Mouse (Mus musculus) cerebellum, adult 8-10 months (tissue): ENCODE results near the gene Cys1.

Experiments used
- DNase-seq: peaks from one replicate; pipeline ENCODE4 v3.0.0; 2022

The Cys1 gene

DNA sequence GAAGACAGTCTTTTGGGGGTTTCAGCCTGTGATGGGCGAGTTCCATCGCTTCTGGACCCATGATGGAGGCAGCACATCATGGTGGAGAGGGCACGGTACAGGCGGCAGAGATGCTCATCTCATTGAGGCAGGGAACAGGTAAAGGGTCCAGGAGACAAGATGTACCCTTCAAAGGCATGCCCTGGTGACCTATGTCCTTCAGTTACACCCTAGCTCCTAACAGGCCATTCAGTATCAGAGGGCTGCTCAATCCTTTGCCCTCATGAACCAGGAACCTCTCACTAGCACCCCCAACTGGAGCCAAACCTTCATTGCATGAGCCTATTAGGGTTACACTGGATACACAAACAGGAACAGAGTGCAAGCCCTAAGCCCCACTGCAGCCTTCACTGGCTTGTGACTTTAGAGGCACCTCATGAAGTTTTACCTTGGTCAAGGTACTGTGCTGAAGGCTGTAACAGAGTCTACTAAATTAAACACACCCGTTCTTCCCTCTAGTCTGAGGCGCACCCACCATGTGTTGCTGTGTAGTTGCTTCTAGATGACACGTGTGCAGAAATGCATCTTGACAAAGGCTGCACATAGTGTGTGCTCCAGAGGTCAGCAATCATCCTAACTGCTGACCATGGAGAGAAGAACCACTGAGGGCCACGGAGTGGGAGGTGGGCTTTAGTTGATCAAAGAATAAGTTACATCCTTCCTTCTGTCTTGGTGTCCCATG, 16.0 kb upstream of the Cys1 start:
- DNase-seq, result no peak

DNA sequence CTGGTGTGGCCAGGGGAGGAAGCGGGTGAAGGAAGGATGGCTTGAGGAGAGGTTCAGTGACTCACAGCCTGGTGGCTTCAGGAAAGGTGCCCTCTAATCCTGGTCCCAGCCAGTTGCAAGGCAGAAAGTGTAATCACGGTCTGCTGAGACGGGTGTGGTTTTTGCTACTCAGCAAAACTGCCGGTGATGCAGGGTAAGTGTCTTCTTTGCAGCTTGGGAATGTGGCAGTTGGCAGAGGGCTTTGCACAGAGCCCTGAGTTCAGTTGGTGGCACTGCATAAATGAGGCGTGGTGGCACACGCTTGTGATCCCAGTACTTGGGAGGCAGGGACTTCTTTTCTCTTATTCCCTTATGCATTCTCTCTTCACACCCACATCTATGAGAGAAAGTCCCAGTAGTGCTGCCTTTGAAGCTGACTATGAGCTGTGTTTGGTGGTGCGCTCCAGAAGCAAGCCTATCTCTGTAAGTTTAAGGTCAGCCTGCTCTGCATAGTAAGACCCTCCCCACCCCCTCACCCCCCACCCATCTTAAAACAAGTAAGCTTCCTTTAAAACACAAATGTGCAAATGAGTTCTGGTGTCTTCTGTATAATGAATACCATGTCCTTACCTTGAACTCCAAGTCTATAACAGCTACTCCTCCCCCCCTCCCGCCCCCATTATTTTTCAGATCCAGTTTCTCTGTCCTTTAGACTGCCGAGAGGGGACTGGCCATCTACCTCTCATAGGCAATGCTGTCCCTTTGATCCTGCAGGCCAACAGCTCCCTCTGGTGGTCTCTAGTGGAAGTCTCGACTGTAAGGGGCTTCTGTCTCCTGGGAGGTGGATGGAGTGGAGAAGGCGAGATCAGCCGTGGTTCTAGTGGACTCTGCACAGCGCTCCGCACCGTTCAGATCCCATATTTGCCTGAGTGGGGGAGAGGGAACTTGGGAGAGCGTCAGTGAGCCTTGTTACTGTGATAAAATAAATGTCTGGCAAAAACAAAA, 15.2 kb upstream of the Cys1 start:
- peak; percentile 76 for DNase-seq

DNA sequence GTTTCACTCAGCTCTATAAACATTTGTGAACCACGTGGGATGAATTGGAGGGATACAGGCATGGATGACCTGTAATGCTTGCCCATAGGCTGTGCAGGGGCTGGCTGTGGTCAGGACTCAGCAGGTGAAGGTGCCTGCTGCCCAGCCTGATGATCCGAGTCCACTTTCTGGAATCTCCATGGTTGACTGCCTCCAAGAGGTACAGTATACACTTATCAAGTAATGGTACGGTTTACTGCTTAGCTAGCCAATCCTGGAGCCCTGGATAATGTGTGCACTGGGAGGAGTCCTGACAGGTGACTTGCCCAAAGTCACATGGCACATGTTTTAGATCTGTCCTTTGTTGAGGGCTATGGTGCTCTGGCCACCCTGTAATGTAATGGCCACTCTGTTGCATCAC, 8.7 kb upstream of the Cys1 start:
- DNase-seq, result no peak

DNA sequence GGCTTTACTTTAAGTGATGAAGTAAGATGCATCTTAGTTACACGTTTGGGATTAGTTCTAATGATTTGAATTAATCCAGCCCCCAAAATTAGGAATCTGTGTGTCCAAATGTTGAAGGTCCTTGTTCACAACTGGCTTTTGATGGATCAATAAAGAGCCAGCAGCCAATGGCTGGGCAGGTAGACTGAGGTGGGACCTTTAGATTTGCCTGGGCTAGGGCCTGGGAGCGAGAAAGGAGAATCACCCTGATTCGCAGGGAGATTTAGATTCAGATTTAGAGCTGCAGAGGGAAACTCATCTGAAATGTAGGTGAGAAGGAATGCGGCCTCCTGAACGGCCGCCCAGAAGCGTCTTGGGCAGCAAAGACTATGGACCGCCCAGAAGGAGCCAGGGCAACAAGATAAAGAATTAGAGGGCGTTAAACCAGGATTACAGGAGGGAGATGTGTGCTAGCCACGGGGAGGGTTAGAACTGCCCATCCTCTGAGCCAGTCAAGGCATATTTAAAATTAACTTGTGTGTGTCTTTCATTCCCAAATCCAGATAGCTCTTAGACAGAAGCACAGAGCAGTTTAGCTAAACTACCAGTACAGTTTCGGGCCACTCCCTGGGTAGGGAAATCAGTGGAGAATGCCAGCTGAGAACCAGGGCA, 5.2 kb upstream of the Cys1 start:
- no peak for DNase-seq

DNA sequence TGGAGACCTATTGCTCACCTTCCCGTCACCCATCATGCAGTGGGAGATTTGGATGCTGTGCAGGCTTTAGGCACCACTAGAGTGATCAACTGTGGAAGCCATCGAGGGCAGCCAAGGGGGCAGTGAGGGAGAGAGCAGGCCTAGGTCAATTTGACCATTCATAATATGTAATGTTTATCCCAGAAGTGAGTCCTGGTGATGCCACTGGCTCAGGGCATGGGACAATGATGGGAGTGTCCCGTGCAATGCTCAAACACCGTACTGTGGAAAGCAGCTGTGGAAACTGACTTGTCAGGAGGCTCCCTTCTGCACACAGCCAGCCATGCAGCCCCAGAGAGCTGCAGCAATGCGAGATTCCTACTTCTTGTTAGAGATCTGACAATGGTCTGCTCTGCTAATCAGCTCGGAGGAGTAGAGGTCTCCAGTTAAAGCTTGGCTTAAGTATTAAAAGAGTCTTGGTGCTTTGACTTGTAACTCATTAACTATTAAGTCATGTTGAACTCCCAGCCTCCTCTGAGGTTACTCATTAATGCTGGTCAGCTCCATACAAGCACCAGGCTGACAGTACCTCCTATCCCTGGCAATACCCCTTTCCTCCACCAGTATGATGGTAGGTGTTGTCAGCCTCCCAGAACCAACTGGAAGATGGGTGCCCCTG, 4.6 kb upstream of the Cys1 start:
- DNase-seq, result no peak

DNA sequence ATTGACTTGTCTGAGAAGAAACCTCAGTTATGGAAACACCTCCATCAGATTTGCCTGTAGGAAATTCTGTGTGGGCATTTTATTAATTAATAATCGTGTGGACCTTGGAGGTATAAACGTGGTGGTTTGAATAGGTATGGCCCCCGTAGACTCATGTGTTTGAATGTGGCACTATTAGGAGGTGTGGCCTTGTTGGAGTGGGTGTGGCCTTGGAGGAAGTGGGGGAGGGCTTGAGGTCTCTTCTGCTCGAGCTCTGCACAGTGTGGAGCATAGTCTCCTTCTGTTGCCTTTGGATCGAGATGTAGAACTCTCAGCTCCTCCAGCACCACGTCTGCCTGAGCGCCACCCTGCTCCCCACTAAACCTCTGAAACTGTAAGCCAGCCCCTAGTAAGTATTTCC, 1.8 kb upstream of the Cys1 start:
- DNase-seq, result no peak

DNA sequence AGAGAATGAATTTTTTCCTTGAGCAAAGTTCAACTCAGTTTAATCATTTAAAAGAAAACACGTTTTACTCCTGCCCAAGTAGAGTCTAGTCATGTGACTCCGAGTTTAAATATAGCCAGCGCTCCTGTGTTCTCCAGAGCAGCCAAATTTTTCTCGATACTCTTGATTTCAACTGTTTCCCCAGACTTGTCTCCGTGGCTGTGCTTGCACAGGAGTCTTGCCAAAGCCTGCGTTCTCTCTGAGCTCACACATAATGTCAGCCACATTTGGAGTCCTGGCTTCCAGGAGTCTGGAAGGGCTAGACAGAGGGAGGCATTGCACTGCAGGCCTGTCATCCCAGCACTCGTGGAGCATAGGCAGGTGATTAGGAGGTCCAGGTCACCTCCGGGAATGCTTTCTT, 950 bp upstream of the Cys1 start:
- DNase-seq, result no peak

DNA sequence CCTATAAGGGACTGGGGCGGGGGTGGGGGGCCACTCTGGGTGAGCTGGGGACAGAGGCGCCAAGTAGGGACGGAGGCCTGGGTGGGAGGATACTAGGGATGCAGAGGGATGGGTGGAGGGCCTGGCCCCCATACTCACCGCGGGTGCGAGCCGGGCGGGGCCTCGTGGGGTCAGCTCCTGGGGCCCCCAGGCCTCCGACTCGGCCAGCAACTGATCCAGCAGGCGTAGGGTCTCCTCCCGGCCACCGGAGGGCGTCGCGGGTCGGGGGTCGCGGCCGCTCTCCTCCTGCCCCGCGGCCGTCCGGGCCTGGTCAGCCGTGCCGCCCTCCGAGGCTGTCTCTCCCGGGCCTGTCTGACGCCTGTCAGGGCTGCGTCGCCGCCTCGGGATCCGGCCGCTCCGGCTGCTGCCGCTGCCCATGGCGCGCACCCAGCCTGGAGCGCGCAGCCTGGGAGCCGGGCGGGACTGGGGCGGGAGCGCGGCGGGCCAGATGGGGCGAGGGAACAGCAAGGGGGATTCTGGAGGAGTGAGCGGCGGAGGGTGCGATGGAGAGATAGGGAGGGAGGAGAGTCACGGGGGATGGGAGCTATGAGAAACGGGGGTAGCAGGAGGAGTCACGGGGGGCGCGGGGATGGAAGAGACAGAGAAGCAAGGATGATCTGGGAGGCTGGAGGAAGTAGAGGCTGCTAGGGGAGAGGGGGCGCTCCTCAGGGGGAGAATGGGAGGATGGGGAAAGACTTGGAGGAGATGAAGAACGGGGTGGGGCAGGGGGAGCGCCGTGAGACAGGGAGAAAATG, 924 bp downstream of the Cys1 start:
- no peak for DNase-seq

DNA sequence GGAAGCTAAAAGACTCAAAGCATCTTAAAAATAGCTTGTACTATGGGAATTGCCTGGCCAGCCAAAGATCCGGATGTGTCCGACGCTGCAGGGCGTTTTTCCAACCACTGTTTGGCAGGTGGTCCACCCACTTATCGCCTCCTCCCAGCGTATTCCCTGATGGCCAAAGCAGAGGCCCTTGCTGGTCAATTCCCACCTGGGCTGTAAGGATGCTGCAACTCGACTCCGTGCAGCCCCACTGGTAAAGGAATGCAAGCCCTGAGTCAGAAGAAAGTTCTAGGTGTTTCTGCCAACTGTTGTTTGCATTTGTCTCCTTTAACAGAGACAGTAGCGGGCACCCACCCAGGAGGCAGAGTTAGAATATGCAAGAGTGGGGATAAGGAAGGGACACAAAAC, 1.5 kb downstream of the Cys1 start:
- no peak for DNase-seq

DNA sequence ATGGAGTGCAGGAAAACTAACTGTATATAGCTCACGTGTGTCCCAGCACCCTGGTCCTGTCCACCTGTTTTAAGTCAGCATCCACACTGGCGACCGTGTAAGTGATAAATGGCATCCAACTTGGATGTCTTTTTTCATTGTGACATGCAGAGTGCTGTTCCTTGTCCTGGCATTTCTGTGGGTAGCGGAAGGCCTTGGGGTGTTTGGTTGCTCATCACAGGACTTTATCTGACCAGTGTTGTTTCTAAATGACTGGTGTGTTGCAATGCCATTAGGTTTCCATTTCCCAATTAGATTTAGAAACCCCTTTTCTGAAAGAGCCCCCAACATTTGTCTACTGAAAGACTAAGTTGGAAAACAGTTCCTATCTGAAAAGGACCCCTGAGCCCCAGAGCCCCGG, 19.5 kb downstream of the Cys1 start:
- DNase-seq, result no peak

DNA sequence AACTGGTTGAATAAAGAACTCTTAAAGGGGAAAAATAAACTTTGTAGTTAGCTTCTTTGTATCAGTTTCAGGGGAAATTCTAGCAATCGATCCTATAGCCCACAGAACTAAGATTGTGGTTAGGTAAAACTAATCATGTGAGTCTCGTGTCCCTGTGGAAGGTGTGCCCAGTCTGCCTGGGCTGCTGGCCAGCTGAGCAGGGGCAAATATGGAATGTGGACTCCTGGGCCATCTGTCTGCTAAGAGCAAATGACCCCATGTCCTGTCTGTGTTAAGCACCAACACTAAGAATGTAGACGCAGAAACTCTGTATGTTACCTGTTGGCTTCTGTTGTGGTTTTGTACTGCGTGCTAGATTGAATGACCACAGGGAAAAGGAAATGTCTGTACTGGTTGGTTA, 20.5 kb downstream of the Cys1 start:
- no peak for DNase-seq

DNA sequence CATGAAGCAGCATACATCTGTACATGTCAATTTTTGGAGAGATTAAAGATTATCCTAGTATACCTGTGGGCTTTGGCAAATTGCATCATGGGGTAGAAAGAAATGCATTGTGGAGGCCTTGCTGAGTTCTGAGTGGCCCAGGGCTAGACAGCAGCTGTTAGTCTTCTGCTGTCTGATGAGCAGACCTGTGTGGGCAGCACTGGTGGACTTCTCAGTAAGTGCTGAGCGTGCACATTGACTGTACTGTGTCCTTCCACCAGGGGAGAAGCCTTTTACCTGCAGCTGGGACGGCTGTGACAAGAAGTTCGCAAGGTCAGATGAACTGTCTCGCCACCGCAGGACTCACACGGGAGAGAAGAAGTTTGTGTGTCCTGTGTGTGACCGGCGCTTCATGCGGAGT, 21.7 kb downstream of the Cys1 start:
- DNase-seq, result no peak

DNA sequence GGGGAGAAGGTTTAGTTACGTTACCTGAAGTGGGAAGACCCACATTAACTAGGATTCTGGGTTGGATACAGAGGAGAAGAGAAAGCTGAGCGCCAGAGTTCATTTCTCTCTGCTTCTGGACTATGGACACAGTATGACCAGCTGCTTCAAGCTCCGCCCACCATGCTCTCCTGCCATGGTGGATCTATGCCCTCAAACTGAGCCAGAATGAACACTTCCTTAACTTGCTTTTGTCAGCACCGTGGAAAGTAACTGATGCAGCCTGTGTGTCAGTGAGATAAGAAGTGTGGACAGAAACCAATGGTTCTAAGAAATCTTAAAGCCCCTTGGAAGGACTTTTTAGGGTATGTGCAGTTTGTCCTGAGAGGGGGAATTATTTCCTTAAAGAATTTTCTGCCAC, 22.6 kb downstream of the Cys1 start:
- no peak for DNase-seq

DNA sequence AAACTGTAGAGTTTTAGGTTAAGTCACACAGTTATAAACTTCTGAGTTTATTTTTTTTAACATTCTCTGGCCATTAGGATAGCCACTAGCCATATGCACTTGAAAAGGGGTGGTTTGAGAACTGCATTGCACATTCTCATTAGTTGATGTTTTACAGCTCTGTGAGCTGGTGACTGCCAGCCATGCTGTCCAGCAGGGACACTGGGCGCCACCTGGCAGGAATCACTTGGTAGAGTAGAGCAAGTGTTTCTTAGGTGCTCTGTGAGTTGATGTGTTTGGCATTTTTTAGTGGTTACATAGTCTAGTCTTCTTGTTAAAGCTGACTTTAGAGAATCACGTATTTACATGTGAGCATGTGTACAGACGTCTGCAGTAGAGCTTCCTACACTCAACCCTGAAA, 25.2 kb downstream of the Cys1 start:
- DNase-seq, result no peak

DNA sequence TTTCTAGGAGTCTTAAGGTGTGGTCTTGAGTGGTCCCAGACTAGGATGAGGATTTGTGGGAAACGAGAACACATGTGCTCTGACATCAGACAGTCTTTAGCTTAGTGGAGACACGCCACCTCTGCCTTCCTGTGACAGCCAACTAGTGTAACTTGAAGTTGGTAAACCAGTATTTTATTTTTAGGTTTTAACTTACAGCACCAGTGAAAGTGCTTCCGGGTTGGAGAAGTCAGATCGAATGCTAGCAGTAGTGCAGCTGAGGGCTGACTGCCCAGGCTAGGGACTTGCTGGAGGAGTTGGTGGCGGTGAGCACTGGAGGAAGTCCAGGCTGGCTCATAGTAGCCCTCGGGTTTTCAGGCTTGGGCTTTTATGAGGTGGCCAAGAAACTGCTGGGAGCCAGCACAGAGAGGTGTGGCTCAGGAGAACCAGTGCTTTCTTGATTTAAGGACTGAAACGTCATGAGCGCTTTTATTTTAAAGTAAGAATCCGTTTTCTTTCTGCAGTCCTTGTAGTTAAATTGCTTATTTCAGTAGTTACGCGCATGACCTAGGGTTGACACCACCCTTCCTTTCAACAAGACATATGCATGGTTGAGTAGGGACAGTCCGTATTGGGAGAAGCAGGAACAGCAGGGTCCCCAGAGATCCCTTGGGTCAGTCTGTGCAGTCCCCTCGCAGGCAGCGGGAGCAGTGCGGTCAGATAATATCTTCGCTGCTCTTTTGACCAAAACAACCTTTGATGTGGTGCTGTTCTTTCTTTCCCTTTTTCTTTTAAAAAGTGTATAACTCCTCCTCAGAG, 27.3 kb downstream of the Cys1 start:
- DNase-seq, result no peak

DNA sequence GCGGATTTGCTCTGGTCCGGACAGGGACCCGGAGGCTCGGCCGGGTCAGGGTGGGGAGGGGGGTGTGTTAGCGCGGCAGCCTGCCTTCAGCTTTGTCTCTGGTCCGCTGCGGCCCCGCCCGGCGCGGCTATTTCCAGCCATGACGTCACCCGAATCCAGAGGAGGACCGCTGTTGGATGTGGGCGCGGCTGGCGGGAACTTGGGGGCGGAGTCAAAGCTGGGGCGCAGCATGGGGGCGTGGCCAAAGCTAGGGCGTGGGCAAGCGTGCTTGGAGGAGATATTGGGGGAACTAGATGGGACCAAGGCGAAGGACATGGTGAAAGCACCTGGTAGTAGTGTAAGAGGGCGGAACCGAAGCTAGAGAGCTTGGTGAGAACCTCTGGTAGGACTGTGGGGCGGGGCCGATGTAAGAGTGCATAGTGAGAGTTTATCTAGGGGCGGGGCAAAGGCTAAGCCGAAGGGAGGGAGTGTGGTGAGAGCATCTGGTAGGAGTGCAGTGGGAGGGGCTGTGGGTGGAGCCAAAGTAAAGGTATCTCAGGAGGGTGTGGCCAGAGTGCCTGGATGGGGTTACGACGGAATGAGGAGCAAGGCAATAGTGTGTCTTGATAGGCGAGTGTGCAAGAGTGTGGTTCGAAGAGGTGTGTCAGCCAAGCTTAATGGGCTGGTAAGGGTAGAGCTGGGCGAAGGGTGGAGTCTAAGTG, 29.8 kb downstream of the Cys1 start:
- DNase-seq, result peak; percentile 87

DNA sequence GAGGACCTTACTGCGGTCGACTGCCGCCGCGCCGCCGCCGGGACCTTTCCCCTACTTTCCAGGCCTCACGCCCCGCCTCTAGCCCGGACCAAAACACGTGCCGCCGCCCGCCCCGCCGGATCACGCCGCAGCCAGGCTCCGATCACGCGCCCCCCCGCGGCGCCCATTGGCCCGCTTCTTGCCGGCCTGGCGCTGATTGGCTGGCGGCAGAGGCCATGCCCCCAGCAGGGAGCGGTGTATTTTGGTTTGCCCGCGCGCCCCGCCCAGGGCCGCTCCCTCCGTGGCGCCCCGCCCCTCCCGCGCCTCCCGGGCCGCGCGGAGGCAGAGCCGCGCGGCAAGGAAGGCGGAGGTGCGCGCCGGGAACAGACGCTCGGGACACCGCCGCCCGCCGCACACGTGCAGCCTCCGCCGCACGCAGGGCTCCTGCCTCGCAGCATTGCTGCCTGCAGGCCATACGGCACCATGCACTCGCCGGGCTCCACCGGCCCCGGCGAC, 30.5 kb downstream of the Cys1 start, which contains the start of gene Klf11:
TSS of gene Klf11 (plus strand) at position 212 of the 495 bp plus-strand sequence.
- peak; percentile 95 for DNase-seq

DNA sequence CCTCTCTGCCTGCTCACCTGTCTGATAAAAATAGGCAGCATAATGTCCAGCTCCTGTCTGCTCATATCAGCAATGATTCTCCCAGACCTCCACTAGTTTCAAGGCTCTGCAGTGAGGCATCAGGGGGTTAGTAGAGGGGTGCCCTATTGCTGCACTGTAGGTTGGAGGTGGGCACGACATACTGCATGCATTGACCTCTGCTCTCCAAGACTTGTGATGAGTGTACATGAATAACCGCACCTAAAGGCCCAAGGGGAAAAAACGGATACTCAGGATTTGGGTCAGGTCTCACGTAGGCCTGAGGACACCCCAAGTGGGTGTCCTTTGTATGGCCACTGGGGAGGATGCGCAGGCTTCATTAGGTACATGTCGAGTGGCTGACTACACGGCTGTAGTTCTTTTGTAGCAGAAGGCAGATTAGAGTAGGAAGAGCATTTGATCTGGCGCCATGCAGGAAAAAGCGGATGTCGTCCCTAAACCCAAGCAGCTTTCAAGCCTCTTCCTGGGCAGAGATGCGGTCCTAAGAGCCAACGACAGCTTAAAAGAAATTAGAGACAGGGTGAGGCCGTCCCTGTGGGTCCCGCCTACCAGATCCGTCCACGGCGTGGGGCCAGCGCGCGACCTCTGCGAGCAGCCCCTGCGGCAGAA, 31.1 kb downstream of the Cys1 start:
- DNase-seq, result no peak

DNA sequence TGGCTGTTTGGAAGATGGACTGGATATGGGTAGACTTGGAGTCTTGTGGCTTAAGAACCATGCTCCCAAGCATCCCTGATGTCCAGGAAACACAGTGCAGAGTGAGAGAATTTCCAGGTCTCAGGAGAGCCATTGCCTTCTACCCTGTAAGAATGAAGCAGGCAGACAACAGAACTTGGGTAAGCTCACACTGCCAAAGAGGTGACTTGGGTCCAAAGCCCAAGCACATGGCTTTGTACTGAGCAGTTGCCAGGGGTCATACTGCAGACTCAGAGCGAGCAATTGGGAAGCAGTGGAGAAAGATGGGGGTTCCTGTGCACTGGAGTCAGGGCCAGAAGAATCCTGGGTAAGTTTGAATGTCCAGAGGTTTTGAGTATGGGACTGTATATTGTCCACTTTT, 33.5 kb downstream of the Cys1 start:
- DNase-seq, result no peak

DNA sequence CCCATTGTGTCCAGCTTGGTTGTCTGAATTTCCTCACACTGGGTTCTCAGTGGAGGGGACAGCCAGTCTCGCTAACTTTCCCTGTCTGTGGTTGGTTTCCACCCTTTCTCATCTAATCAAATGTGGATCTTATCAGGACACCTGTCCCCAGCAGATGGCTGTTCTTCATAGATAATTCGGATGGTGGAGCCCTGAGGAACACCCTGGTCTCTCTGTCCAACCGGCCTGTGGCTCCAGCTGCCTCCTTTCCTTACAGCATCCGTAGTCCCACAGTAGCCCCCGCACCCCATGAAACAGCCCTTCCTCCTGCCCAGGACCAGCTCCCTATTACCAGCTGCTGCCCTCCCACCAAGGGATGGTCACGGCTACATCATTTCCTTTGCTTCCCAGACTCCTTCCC, 35.7 kb downstream of the Cys1 start:
- no peak for DNase-seq
